Mouse (Mus musculus) G1E (cell line): ENCODE data around the gene Tanc2. TPM values are rescaled to one million over a fixed set of nuclear protein-coding genes. Genes with fewer than 3 reads are reported as not detected.

Source experiments
- ATAC-seq: 2 replicates; pipeline ENCODE4 v1.8.0; 2016; ENCODE audit warnings: mild to moderate bottlenecking; ENCODE audit not compliant: insufficient number of reproducible peaks, poor library complexity, low FRiP score, severe bottlenecking; ENCODE audit errors: extremely low read depth
- DNase-seq: peaks from one replicate; pipeline ENCODE4 v3.0.0; 2012; ENCODE audit warnings: low spot score
- H3K27me3 ChIP-seq: 2 replicates; pipeline ENCODE4 v1.6.1; 2012; ENCODE audit warnings: mild to moderate bottlenecking, low read length, inconsistent platforms; ENCODE audit not compliant: insufficient read depth
- H3K36me3 ChIP-seq: replicated peaks from 2 replicates; pipeline ENCODE3; 2012; ENCODE audit warnings: mild to moderate bottlenecking, inconsistent platforms
- H3K4me1 ChIP-seq: 2 replicates; pipeline ENCODE4 v1.6.1; 2012; ENCODE audit warnings: low read depth, low read length, inconsistent platforms, mixed read lengths; ENCODE audit not compliant: insufficient read depth
- H3K4me3 ChIP-seq: 2 replicates; pipeline ENCODE4 v1.5.1; 2012; ENCODE audit warnings: low read depth, mild to moderate bottlenecking, inconsistent platforms, low read length, moderate library complexity, mixed read lengths
- H3K9me3 ChIP-seq: replicated peaks from 2 replicates; pipeline ENCODE4 v1.6.1; 2012; ENCODE audit warnings: inconsistent platforms
- CTCF ChIP-seq: IDR thresholded peaks from 2 replicates; pipeline ENCODE4 v1.5.1; 2012; ENCODE audit warnings: low read depth, low read length, inconsistent platforms, mixed read lengths
- GATA1 ChIP-seq: IDR thresholded peaks from 2 replicates; pipeline ENCODE4 v1.6.1; 2012; ENCODE audit warnings: borderline replicate concordance, low read length, inconsistent platforms, mixed read lengths
- GATA2 ChIP-seq: IDR thresholded peaks from 2 replicates; pipeline ENCODE4 v1.6.1; 2012; ENCODE audit warnings: low read depth, low read length, inconsistent platforms, borderline replicate concordance
- POLR2AphosphoS5 ChIP-seq: IDR thresholded peaks from 2 replicates; pipeline ENCODE4 v1.6.1; 2012; ENCODE audit warnings: low read depth, low read length, inconsistent platforms; ENCODE audit not compliant: insufficient replicate concordance
- TAL1 ChIP-seq: conservative IDR thresholded peaks from 2 replicates; pipeline ENCODE4 v1.6.1; 2012; ENCODE audit warnings: low read depth, low read length, inconsistent platforms, mixed read lengths
- polyA plus RNA-seq: library from polyadenylated mRNA; stranded (reverse); fragments of >175 nt; gene quantifications from 2 replicates; pipeline ENCODE4 v1.2.3, GENCODE M21; 2012
- total RNA-seq, 2 experiments: library from RNA; stranded (forward) in 1 of 2; stranded (reverse) in 1 of 2; fragments of 200-1000 nt in 1 of 2; fragments of >200 nt in 1 of 2; fragmentation: Nextera tagmentation in 1 of 2; gene quantifications; 2 replicates each; pipeline ENCODE4 v1.2.3; 2014 to 2017

Tanc2 gene
- total and polyA plus RNA-seq, 3 experiments, result 0.27 to 1.4 TPM; not detected in 1

- Histone ChIP-seq H3K4me3 (no peak overlapping the region), H3K27me3 (0 out of 2 replicates have a peak, but pooled peaks cover 3% of the 10 kb centered on the region), H3K9me3 (no peaks in the 10 kb centered on the region), H3K4me1 (no peaks in the 10 kb centered on the region), H3K36me3 (no peaks in the 10 kb centered on the region)
- TF ChIP-seq POLR2AphosphoS5, result no peak
- TF ChIP-seq CTCF, result no peak
- TF ChIP-seq GATA2, result no peak
- TF ChIP-seq GATA1, result no peak
- no peak for TF ChIP-seq TAL1
- DNase-seq, result no peak
- no peak for ATAC-seq
Observed at GRCm38 (mm10) chr11:105858063-105858462, 268.3 kb downstream of the Tanc2 start.

- no peaks in the 10 kb centered on the region for H3K36me3 ChIP-seq
- no peak for TF ChIP-seq TAL1
- TF ChIP-seq POLR2AphosphoS5, result no peak
- no peak for TF ChIP-seq GATA2
- TF ChIP-seq GATA1, result no peak
- TF ChIP-seq CTCF, result no peak
- peaks cover 4% of the 10 kb centered on the region; the same call in 1 of the 2 replicates for H3K4me1 ChIP-seq
- no peaks in the 10 kb centered on the region for H3K27me3 ChIP-seq
- ATAC-seq (no peak), DNase-seq (no peak)
- H3K4me3 ChIP-seq, result no peak overlapping the region
- H3K9me3 ChIP-seq, result no peaks in the 10 kb centered on the region
Observed at GRCm38 (mm10) chr11:105885558-105885957, 295.8 kb downstream of the Tanc2 start.

DNA sequence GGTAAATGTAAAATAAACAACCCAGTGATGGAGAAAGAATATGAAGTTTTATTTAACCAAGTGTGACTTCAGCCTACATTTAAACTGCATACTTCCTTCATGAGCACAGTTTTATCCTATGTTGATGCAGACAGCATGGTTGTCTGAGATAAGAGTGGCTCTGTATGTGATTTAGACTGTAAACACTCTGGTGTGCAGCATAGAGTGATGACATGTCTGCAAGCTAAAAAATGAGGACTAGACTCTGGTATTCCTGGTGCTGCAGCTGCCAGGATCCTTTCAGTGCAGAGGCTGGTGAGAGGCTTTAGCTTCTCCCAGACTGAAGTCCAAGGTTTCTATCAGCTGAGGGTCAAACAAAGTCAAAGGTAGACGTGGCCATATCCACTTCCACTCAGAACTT, 297.5 kb downstream of the Tanc2 start:
- TF ChIP-seq CTCF (no peak), POLR2AphosphoS5 (no peak), TAL1 (no peak), GATA2 (no peak), GATA1 (no peak)
- H3K36me3 ChIP-seq, result no peaks in the 10 kb centered on the region
- H3K4me1 ChIP-seq, result peaks cover 4% of the 10 kb centered on the region; the same call in 1 of the 2 replicates
- DNase-seq (no peak), ATAC-seq (no peak)
- no peaks in the 10 kb centered on the region for H3K27me3 ChIP-seq
- H3K4me3 ChIP-seq, result no peak overlapping the region
- no peaks in the 10 kb centered on the region for H3K9me3 ChIP-seq

DNA sequence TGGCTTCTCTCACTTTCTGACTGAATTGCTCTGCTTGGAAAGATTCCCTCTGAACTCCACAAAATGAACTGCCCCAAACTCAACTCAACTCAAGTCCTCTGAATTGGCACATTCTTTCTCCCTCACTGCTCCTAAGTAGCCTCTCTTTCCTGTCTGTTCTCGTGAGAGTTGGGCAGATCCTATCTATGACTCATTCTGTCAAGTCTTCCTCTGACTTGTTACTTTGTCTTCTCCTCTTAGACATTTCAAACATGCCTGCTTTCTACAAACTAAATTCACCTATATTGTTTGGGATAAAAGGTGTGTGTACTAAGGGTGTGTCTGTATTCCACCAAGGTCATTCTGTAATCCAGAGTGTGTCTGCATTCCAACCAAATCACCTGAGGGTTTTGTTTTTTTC, 309.4 kb downstream of the Tanc2 start:
- TF ChIP-seq GATA1 (no peak), TAL1 (no peak), GATA2 (no peak), POLR2AphosphoS5 (no peak), CTCF (no peak)
- Histone ChIP-seq H3K9me3 (no peaks in the 10 kb centered on the region), H3K27me3 (peaks cover 6% of the 10 kb centered on the region), H3K36me3 (no peaks in the 10 kb centered on the region), H3K4me1 (no peaks in the 10 kb centered on the region), H3K4me3 (no peak overlapping the region)
- ATAC-seq, result no peak
- DNase-seq, result no peak

DNA sequence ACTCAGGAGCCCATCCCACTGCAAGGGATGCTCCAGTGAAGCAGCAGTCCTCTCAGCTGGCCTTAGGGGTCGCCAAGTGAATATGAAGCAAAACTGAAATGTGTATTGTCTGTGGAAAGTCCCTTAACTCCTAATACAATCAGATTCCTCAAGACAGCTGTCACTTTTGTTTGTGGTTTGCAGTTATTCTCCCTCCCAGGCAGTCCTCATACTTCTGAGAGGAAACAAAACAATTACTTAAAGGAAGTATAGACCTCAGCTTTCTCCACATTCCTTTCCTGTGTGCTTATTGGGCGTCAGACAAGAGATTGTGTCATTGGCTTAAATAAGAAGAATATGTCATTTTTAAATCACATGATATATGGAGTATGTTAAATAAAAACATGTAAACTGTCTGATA, 311.7 kb downstream of the Tanc2 start:
- Histone ChIP-seq H3K36me3 (no peaks in the 10 kb centered on the region), H3K4me1 (no peaks in the 10 kb centered on the region), H3K4me3 (no peak overlapping the region), H3K9me3 (no peaks in the 10 kb centered on the region), H3K27me3 (peaks cover 4% of the 10 kb centered on the region; the same call in 1 of the 2 replicates)
- ATAC-seq (no peak), DNase-seq (no peak)
- TF ChIP-seq POLR2AphosphoS5 (no peak), GATA2 (no peak), GATA1 (no peak), CTCF (no peak), TAL1 (no peak)

- TF ChIP-seq CTCF (no peak), POLR2AphosphoS5 (no peak), GATA1 (no peak), TAL1 (no peak), GATA2 (no peak)
- no peak for ATAC-seq
- no peak overlapping the region for H3K4me3 ChIP-seq
- DNase-seq, result no peak
- H3K27me3 ChIP-seq, result 0 out of 2 replicates have a peak, but pooled peaks cover 3% of the 10 kb centered on the region
- H3K4me1 ChIP-seq, result no peaks in the 10 kb centered on the region
- H3K36me3 ChIP-seq, result no peaks in the 10 kb centered on the region
- H3K9me3 ChIP-seq, result no peaks in the 10 kb centered on the region
Observed at GRCm38 (mm10) chr11:105902956-105903355, 313.2 kb downstream of the Tanc2 start.

- Histone ChIP-seq H3K27me3 (peaks cover 3% of the 10 kb centered on the region; the same call in 1 of the 2 replicates), H3K4me3 (no peak overlapping the region), H3K36me3 (no peaks in the 10 kb centered on the region), H3K9me3 (no peaks in the 10 kb centered on the region), H3K4me1 (no peaks in the 10 kb centered on the region)
- DNase-seq (no peak), ATAC-seq (no peak)
- no peak for TF ChIP-seq GATA2
- no peak for TF ChIP-seq CTCF
- no peak for TF ChIP-seq TAL1
Observed at GRCm38 (mm10) chr11:105905529-105906213, 315.9 kb downstream of the Tanc2 start.
